Mouse (Mus musculus) frontal cortex, adult (tissue): Measurements from ENCODE around the gene Scgb1b17.
"Not testable (repeated sequence)": the region's sequence is repeated elsewhere in the genome, so short reads cannot be mapped to it uniquely, and the experiment has no call there.

ENCODE experiments used
- ATAC-seq: cut with Nextera tagmentation; 2 replicates; pipeline ENCODE4 v1.9.2; 2017; ENCODE audit warnings: mild to moderate bottlenecking, moderate library complexity, mixed read lengths; ENCODE audit not compliant: low TSS enrichment

Scgb1b17 gene

DNA sequence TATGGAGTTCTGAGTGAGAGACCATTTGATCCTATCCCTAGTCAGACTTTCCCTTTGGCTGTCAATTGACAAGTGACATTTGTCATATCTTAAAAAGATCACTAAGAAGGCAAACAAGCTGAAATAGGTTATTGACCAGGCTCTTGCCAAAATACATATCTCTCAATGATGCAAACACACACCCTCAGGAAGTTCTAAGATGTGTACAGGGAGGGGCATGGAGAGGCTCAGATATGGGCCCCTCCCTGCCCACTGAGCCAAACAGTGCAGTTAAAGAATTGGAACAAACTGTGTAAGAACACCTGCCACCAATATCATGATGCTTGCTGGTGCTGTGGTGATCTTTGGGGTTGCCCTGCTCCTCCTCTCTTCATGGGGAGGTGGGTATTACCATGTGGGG, at the start of gene Scgb1b17:
Gene Scgb1b17 (plus strand): TSS at position 301 of the 400 bp plus-strand sequence.
- not testable (repeated sequence) for ATAC-seq

- not testable (repeated sequence) for ATAC-seq
Measured at GRCm38 (mm10) chr7:33056461-33056860, 6.8 kb upstream of the Scgb1b17 start, which contains the start of gene Scgb2b17. Gene Scgb2b17 (minus strand): TSS chr7:33056561.
